Mouse (Mus musculus): ENCODE measurements around the gene Krtap5-4. TPM values are rescaled to one million over a fixed set of nuclear protein-coding genes. Genes with fewer than 3 reads are reported as not detected.

Gene Krtap5-4
- polyA plus RNA-seq, 1 experiment from 2014 or later, result not detected

- 67% methylated on average over 5 of the region's 5 CpGs for WGBS
Measured at GRCm38 (mm10) chr7:142351569-142351968, 48.2 kb downstream of the Krtap5-4 start.

GRCm38 (mm10) chr7:142353854-142354253 is 50.5 kb downstream of the Krtap5-4 start:
- ATAC-seq (ENCODE audit: low read depth), result no peak
- Histone ChIP-seq H3K9me3 (no peaks in the 10 kb centered on the region), H3K36me3 (no peaks in the 10 kb centered on the region), H3K4me1 (replicated peaks) (peaks cover 5% of the 10 kb centered on the region), H3K27me3 (no peaks in the 10 kb centered on the region), H3K4me3 (no peak overlapping the region), H3K9ac (no peak overlapping the region), H3K4me2 (no peak overlapping the region), H3K27ac (replicated peaks) (no peak overlapping the region)
- 72% methylated on average over 5 of the region's 5 CpGs for WGBS

More at GRCm38 (mm10) chr7:142351569-142351968, 48.2 kb downstream of the Krtap5-4 start:
- H3K9ac ChIP-seq, result no peak overlapping the region
- H3K9me3 ChIP-seq, result no peaks in the 10 kb centered on the region
- no peak overlapping the region for H3K27ac ChIP-seq (replicated peaks)
- no peaks in the 10 kb centered on the region for H3K27me3 ChIP-seq
- no peak for ATAC-seq (ENCODE audit: low read depth)
- no peak overlapping the region for H3K4me3 ChIP-seq
- H3K4me2 ChIP-seq, result no peak overlapping the region
- H3K4me1 ChIP-seq (replicated peaks), result peaks cover 5% of the 10 kb centered on the region
- H3K36me3 ChIP-seq, result no peaks in the 10 kb centered on the region

Other genes with a start within 250 kb of the Krtap5-4 start
- gene Mob2, start 242.5 kb upstream of the Krtap5-4 start, polyA plus RNA-seq (2015; fragmentation: Nextera tagmentation; extraction: Ambion mirVana), result 51.3 and 52.8 TPM in 2 replicates
- gene Dusp8, start 207.7 kb upstream of the Krtap5-4 start, polyA plus RNA-seq (2015; fragmentation: Nextera tagmentation; extraction: Ambion mirVana), result 88.4 and 96.1 TPM in 2 replicates
- not detected in 2 replicates for gene Gm45618, start 182.8 kb upstream of the Krtap5-4 start, polyA plus RNA-seq (2015; fragmentation: Nextera tagmentation; extraction: Ambion mirVana)
- gene Gm39115, start 167.5 kb upstream of the Krtap5-4 start, polyA plus RNA-seq (2015; fragmentation: Nextera tagmentation; extraction: Ambion mirVana), result not detected in 2 replicates
- not detected in 2 replicates for gene Gm45337, start 158.9 kb upstream of the Krtap5-4 start, polyA plus RNA-seq (2015; fragmentation: Nextera tagmentation; extraction: Ambion mirVana)
- not detected in 2 replicates for gene Gm29735, start 146.4 kb upstream of the Krtap5-4 start, polyA plus RNA-seq (2015; fragmentation: Nextera tagmentation; extraction: Ambion mirVana)
- not detected in 2 replicates for gene Gm4553, start 137.8 kb upstream of the Krtap5-4 start, polyA plus RNA-seq (2015; fragmentation: Nextera tagmentation; extraction: Ambion mirVana)
- gene Krtap5-2, start 127.5 kb upstream of the Krtap5-4 start, polyA plus RNA-seq (2015; fragmentation: Nextera tagmentation; extraction: Ambion mirVana), result not detected in 2 replicates
- gene Gm10153, start 113.2 kb upstream of the Krtap5-4 start, polyA plus RNA-seq (2015; fragmentation: Nextera tagmentation; extraction: Ambion mirVana), result not detected in 2 replicates
- gene Krtap5-3, start 102.2 kb upstream of the Krtap5-4 start, polyA plus RNA-seq (2015; fragmentation: Nextera tagmentation; extraction: Ambion mirVana), result not detected in 2 replicates
- not detected in 2 replicates for gene Gm7579, start 91.7 kb upstream of the Krtap5-4 start, polyA plus RNA-seq (2015; fragmentation: Nextera tagmentation; extraction: Ambion mirVana)
- gene Krtap5-5, start 73.6 kb upstream of the Krtap5-4 start, polyA plus RNA-seq (2015; fragmentation: Nextera tagmentation; extraction: Ambion mirVana), result not detected in 2 replicates
- not detected in 2 replicates for gene Gm40460, start 62.5 kb upstream of the Krtap5-4 start, polyA plus RNA-seq (2015; fragmentation: Nextera tagmentation; extraction: Ambion mirVana)
- gene Gm2431, start 45.2 kb upstream of the Krtap5-4 start, polyA plus RNA-seq (2015; fragmentation: Nextera tagmentation; extraction: Ambion mirVana), result not detected in 2 replicates
- gene Gm4559, start 29.2 kb upstream of the Krtap5-4 start, polyA plus RNA-seq (2015; fragmentation: Nextera tagmentation; extraction: Ambion mirVana), result not detected in 2 replicates
- not detected in 2 replicates for gene Krtap5-1, start 6.4 kb upstream of the Krtap5-4 start, polyA plus RNA-seq (2015; fragmentation: Nextera tagmentation; extraction: Ambion mirVana)
- 2.5 and 3.0 TPM in 2 replicates for gene Ifitm10, start 70.2 kb downstream of the Krtap5-4 start, polyA plus RNA-seq (2015; fragmentation: Nextera tagmentation; extraction: Ambion mirVana)
- gene Gm49369, start 79.1 kb downstream of the Krtap5-4 start, polyA plus RNA-seq (2015; fragmentation: Nextera tagmentation; extraction: Ambion mirVana), result 1.9 TPM in 1 of 2 replicates, not detected in the other
- 282 and 288 TPM in 2 replicates for gene Ctsd, start 84.5 kb downstream of the Krtap5-4 start, polyA plus RNA-seq (2015; fragmentation: Nextera tagmentation; extraction: Ambion mirVana)
- 0.39 TPM in 1 of 2 replicates, not detected in the other for gene Syt8, start 131.3 kb downstream of the Krtap5-4 start, polyA plus RNA-seq (2015; fragmentation: Nextera tagmentation; extraction: Ambion mirVana)
- 2.2 and 8.9 TPM in 2 replicates for gene Tnni2, start 138.3 kb downstream of the Krtap5-4 start, polyA plus RNA-seq (2015; fragmentation: Nextera tagmentation; extraction: Ambion mirVana)
- 9.3 and 15.8 TPM in 2 replicates for gene Lsp1, start 157.3 kb downstream of the Krtap5-4 start, polyA plus RNA-seq (2015; fragmentation: Nextera tagmentation; extraction: Ambion mirVana)
- gene Tnnt3, start 195.3 kb downstream of the Krtap5-4 start, polyA plus RNA-seq (2015; fragmentation: Nextera tagmentation; extraction: Ambion mirVana), result 2.4 and 8.4 TPM in 2 replicates
- gene Mrpl23, start 229.1 kb downstream of the Krtap5-4 start, polyA plus RNA-seq (2015; fragmentation: Nextera tagmentation; extraction: Ambion mirVana), result 14.0 and 14.8 TPM in 2 replicates

Measured in neural tube, embryonic 13.5 days (tissue).